Mouse (Mus musculus): Measurements from ENCODE around the gene Fam25c.

Fam25c gene

GRCm38 (mm10) chr14:34364254-34365146 is 9.3 kb upstream of the Fam25c start:
- in situ Hi-C loops (cut with MboI; ENCODE audit: low sequenced_read_pairs): loop anchor here (25.0 kb wide), 1 partner anchor 277 kb away; the partner anchor contains the start of gene Anxa8

GRCm38 (mm10) chr14:34363490-34364253 is 8.4 kb upstream of the Fam25c start:
- in situ Hi-C loops (cut with MboI; ENCODE audit: low sequenced_read_pairs): loop anchor here (25.0 kb wide), 1 partner anchor 276 kb away; the partner anchor contains the start of gene Anxa8

GRCm38 (mm10) chr14:34362726-34363445 is 7.7 kb upstream of the Fam25c start:
- in situ Hi-C loops (cut with MboI; ENCODE audit: low sequenced_read_pairs): loop anchor here (25.0 kb wide), 1 partner anchor 276 kb away; the partner anchor contains the start of gene Anxa8

- in situ Hi-C loops (cut with MboI; ENCODE audit: low sequenced_read_pairs): loop anchor here (25.0 kb wide), 1 partner anchor 275 kb away; the partner anchor contains the start of gene Anxa8
Measured at GRCm38 (mm10) chr14:34362135-34362534, 6.9 kb upstream of the Fam25c start.

DNA sequence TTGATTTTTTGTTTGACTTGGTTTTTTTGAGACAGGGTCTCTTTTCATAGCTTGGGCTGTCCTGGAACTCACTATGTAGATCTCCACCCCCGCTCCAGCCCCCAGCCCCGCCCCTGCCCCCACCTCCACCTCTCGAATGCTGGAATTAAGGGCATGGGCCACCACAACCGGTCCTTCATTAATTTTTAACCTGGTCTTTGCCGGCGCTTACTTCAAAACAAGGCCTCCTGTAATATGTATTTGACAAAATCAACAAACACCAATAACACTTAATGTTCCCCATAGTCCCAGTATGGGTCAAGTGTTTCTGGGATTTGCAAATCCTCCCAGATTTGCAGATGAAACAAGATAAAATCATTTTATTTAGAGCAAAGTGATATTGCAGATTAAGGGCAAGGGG is 5.0 kb upstream of the Fam25c start:
- in situ Hi-C loops (cut with MboI; ENCODE audit: low sequenced_read_pairs): loop anchor here (25.0 kb wide), 1 partner anchor 273 kb away; the partner anchor contains the start of gene Anxa8

DNA sequence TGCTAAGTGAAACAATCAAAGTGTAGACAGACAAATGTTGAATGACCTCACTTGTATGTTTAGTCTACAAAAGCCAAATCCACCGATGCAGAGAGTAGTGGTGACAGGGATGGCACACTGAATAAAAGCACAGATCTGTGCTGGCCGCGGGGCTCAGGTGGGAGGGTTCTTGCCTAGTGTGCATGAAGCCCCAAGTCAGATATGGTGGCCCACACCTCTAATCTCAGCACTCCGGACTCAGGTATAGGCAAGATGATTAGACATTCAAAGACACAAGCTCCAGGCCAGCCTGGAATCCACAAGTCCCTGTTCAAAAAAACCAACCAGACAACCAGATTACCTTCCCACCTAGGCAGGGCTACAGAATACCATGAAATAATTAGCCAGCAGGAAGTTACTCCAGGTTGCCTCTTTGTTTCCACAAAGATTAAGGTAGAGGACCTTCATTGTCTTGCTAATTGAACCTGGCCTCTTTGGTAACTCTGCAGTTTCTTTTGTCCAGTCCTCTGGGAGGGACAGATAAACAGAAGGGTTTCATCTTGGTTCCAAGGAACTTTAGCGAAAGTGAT is 4.5 kb upstream of the Fam25c start:
- in situ Hi-C loops (cut with MboI; ENCODE audit: low sequenced_read_pairs): loop anchor here (25.0 kb wide), 1 partner anchor 272 kb away; the partner anchor contains the start of gene Anxa8

DNA sequence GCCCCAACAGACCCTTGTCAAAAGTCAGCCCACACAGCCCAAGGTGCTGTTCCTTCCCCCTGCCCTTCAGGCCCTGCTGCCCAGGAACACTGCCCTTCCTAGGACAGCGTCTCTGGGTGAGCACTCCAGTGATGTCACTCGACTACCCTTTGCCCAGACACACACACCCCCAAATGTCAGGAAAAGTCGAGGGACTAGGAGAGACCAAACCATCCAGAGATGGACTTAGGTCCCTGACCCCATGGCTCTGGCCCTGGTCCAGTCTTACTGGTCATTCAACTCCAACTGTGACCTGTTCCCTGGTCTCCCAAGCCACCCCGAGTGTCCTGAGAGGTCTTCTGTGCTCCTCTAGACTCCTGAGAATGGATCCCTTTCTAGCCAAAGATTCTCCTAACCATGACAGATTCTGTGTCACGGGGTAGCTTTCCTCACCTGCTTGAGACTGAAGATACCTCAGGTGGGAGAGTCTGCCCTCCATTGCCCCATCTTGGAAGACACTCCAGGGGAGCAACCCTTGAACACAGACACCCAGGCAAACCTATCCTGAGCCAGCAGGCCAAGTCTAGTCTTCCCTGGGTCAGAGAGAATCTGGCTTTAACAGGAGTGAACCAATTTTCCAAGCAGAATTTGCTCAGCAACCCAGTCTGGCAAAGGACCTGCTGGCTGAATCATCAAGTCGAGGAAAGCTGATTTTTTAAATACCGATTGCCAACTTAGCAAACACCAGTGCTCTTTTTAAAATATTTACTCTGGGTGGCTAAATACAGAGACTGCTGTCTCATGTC is 2.6 kb upstream of the Fam25c start:
- in situ Hi-C loops (cut with MboI; ENCODE audit: low sequenced_read_pairs): loop anchor here (25.0 kb wide), 1 partner anchor 271 kb away; the partner anchor contains the start of gene Anxa8

DNA sequence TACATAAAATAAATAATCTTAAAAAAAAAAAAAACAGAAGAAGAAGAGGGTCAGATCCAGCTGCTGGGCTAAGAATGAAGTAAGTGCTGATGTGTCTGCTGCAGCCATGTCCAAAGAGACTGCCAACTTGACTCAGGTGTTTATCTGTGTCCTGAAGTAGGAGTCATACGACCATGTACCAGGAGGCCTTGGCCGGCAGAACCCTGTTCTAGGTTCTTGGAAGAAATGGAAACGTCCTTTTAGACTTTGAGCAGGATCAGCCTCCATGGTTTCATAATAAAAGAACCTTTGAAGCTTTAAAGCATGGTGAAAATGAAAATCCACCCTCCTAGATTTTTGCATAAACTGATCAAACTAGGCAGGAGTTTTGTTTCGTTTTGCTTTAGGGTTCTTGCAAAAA is 777 bp downstream of the Fam25c start:
- in situ Hi-C loops (cut with MboI; ENCODE audit: low sequenced_read_pairs): loop anchor here (25.0 kb wide), 1 partner anchor 267 kb away; the partner anchor contains the start of gene Anxa8

- in situ Hi-C loops (cut with MboI; ENCODE audit: low sequenced_read_pairs): loop anchor here (25.0 kb wide), 1 partner anchor 266 kb away; the partner anchor contains the start of gene Anxa8
Measured at GRCm38 (mm10) chr14:34353326-34353725, 1.9 kb downstream of the Fam25c start.

DNA sequence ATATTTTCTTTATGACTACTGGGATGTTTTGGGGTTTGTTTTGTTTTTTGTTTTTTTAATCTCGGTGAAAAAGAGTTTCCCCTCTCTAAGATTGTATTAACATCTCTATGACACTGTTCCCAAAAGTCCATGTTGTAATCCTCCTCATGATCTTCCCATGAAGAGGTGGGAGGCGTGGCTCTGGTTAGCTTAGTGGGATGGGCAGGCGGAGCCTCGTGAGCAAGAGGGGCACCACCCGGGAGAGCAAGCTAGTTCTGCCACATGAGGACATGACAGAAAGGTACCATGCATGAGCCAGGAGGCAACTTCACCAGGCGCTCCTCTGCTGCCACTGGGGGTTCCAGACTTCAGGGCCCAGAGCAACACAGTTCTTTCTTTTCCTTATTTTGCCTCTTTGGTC is 2.7 kb downstream of the Fam25c start:
- in situ Hi-C loops (cut with MboI; ENCODE audit: low sequenced_read_pairs): loop anchor here (25.0 kb wide), 1 partner anchor 265 kb away; the partner anchor contains the start of gene Anxa8

GRCm38 (mm10) chr14:34351660-34352059 is 3.6 kb downstream of the Fam25c start:
- in situ Hi-C loops (cut with MboI; ENCODE audit: low sequenced_read_pairs): loop anchor here (25.0 kb wide), 1 partner anchor 264 kb away; the partner anchor contains the start of gene Anxa8

DNA sequence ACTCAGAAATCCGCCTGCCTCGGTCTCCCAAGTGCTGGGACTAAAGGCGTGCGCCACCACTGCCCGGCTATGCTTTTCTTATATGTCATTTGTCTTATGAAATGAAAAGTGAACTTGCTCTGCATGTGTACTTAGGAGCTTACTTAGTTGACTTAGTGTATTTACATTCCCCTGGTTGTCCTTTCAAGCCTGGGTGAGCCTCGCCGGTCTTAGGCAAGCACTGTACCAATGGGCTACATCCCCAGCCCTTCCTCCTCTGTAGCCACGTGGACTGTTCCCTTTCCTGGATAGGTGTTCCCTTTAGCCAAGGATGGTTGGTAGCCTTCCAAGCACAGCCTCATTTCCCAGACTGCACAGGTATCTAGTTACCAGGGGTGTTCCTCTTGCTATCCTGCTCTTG is 6.2 kb downstream of the Fam25c start:
- in situ Hi-C loops (cut with MboI; ENCODE audit: low sequenced_read_pairs): no loop called here

- in situ Hi-C loops (cut with MboI; ENCODE audit: low sequenced_read_pairs): no loop called here
Measured at GRCm38 (mm10) chr14:34348301-34348700, 6.9 kb downstream of the Fam25c start.

GRCm38 (mm10) chr14:34347084-34347483 is 8.1 kb downstream of the Fam25c start:
- in situ Hi-C loops (cut with MboI; ENCODE audit: low sequenced_read_pairs): no loop called here

DNA sequence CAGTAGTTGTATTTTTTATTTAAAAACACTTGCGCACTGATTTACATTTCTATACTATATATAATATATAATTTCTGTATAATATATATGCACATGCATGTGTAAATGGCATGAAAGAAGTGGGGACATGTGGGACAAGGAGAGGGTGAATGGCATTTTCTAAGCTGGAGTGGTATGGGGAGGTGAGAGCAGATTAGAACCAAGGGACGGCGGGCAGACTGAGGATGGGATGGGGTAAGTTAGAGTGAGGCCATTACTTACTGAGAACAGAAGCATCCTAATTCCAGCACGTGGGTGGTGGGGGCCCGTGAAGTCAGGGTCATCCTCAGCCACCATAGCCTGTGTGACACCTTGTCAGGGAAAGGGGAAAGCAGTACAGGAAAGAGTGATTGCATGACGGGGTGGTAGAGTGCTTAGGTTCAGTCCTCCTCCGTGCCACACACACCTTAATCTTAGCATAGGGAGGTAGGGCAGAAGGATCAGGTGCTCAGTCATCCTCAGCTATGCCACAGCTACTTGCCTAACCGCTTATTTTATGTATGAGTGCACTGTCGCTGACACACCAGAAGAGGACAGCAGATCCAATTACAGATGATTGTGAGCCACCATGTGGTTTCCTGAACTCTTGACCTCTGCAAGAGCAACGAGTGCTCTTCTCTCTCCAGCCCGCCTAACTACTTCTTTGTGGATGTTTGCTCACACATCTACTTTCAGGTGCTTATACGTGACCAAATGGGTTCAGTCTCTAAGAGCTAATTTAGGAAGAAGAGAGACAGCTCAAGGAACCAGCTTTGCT is 9.3 kb downstream of the Fam25c start:
- in situ Hi-C loops (cut with MboI; ENCODE audit: low sequenced_read_pairs): no loop called here

- in situ Hi-C loops (cut with MboI; ENCODE audit: low sequenced_read_pairs): no loop called here
Measured at GRCm38 (mm10) chr14:34344361-34344760, 10.9 kb downstream of the Fam25c start.

- in situ Hi-C loops (cut with MboI; ENCODE audit: low sequenced_read_pairs): no loop called here
Measured at GRCm38 (mm10) chr14:34343078-34343477, 12.2 kb downstream of the Fam25c start.

- in situ Hi-C loops (cut with MboI; ENCODE audit: low sequenced_read_pairs): no loop called here
Measured at GRCm38 (mm10) chr14:34341993-34342392, 13.2 kb downstream of the Fam25c start.

Data from CH12F3 (cell line).